Mouse (Mus musculus): Measurements from ENCODE around the gene Rfx1. TPM values are rescaled to one million over a fixed set of nuclear protein-coding genes. Genes with fewer than 3 reads are reported as not detected.

Rfx1 gene
- polyA plus RNA-seq (2014; fragmentation: Illumina TruSeq; extraction: RNeasy Lipid Tissue Mini Kit (QIAGEN cat#74804)): 0.68 TPM

GRCm38 (mm10) chr8:84066291-84066930 is at the start of gene Rfx1:
Gene Rfx1, plus strand, starts transcription at chr8:84066834.

GRCm38 (mm10) chr8:84021096-84021495 is 45.5 kb upstream of the Rfx1 start, which contains the start of gene Palm3:
Gene Palm3, plus strand, starts transcription at chr8:84021471.

GRCm38 (mm10) chr8:84042066-84042947 is 24.3 kb upstream of the Rfx1 start, which contains the start of gene Il27ra:
Gene Il27ra, minus strand, starts transcription at chr8:84042589.

GRCm38 (mm10) chr8:84044900-84045299 is 21.7 kb upstream of the Rfx1 start, which contains the start of gene Rln3:
Gene Rln3, minus strand, starts transcription at chr8:84045000.

GRCm38 (mm10) chr8:84065037-84065436 is 1.6 kb upstream of the Rfx1 start, which contains the start of gene Gm10643:
Gene Gm10643, minus strand, starts transcription at chr8:84065137.

GRCm38 (mm10) chr8:84104697-84105609 is 38.3 kb downstream of the Rfx1 start, which contains the start of gene Dcaf15:
Gene Dcaf15, minus strand, starts transcription at chr8:84104768.

GRCm38 (mm10) chr8:84125656-84126055 is 59.0 kb downstream of the Rfx1 start, which contains the start of gene Podnl1:
Gene Podnl1, plus strand, starts transcription at chr8:84125989.

Other genes with a start within 250 kb of the Rfx1 start
- gene Adgrl1, start 166.7 kb upstream of the Rfx1 start, polyA plus RNA-seq (2014; fragmentation: Illumina TruSeq; extraction: RNeasy Lipid Tissue Mini Kit (QIAGEN cat#74804)): 6.3 TPM
- gene Gm10644, start 111.6 kb upstream of the Rfx1 start, polyA plus RNA-seq (2014; fragmentation: Illumina TruSeq; extraction: RNeasy Lipid Tissue Mini Kit (QIAGEN cat#74804)): not detected
- 7.4 TPM for gene Asf1b, start 111.3 kb upstream of the Rfx1 start, polyA plus RNA-seq (2014; fragmentation: Illumina TruSeq; extraction: RNeasy Lipid Tissue Mini Kit (QIAGEN cat#74804))
- gene Prkaca, start 93.8 kb upstream of the Rfx1 start, polyA plus RNA-seq (2014; fragmentation: Illumina TruSeq; extraction: RNeasy Lipid Tissue Mini Kit (QIAGEN cat#74804)): 19.8 TPM
- gene Samd1, start 69.2 kb upstream of the Rfx1 start, polyA plus RNA-seq (2014; fragmentation: Illumina TruSeq; extraction: RNeasy Lipid Tissue Mini Kit (QIAGEN cat#74804)): 2.7 TPM
- not detected for gene 1700067K01Rik, start 65.3 kb upstream of the Rfx1 start, polyA plus RNA-seq (2014; fragmentation: Illumina TruSeq; extraction: RNeasy Lipid Tissue Mini Kit (QIAGEN cat#74804))
- gene 2210011C24Rik, start 54.7 kb upstream of the Rfx1 start, polyA plus RNA-seq (2014; fragmentation: Illumina TruSeq; extraction: RNeasy Lipid Tissue Mini Kit (QIAGEN cat#74804)): not detected
- 2.5 TPM for gene Palm3, start 45.4 kb upstream of the Rfx1 start, polyA plus RNA-seq (2014; fragmentation: Illumina TruSeq; extraction: RNeasy Lipid Tissue Mini Kit (QIAGEN cat#74804))
- gene Il27ra, start 24.2 kb upstream of the Rfx1 start, polyA plus RNA-seq (2014; fragmentation: Illumina TruSeq; extraction: RNeasy Lipid Tissue Mini Kit (QIAGEN cat#74804)): 0.14 TPM
- gene Rln3, start 21.8 kb upstream of the Rfx1 start, polyA plus RNA-seq (2014; fragmentation: Illumina TruSeq; extraction: RNeasy Lipid Tissue Mini Kit (QIAGEN cat#74804)): not detected
- gene Gm10643, start 1.7 kb upstream of the Rfx1 start, polyA plus RNA-seq (2014; fragmentation: Illumina TruSeq; extraction: RNeasy Lipid Tissue Mini Kit (QIAGEN cat#74804)): 3.0 TPM
- 2.8 TPM for gene Dcaf15, start 37.9 kb downstream of the Rfx1 start, polyA plus RNA-seq (2014; fragmentation: Illumina TruSeq; extraction: RNeasy Lipid Tissue Mini Kit (QIAGEN cat#74804))
- 0.14 TPM for gene Podnl1, start 59.2 kb downstream of the Rfx1 start, polyA plus RNA-seq (2014; fragmentation: Illumina TruSeq; extraction: RNeasy Lipid Tissue Mini Kit (QIAGEN cat#74804))
- 0.14 TPM for gene Cc2d1a, start 81.1 kb downstream of the Rfx1 start, polyA plus RNA-seq (2014; fragmentation: Illumina TruSeq; extraction: RNeasy Lipid Tissue Mini Kit (QIAGEN cat#74804))
- gene 4930432K21Rik, start 81.2 kb downstream of the Rfx1 start, polyA plus RNA-seq (2014; fragmentation: Illumina TruSeq; extraction: RNeasy Lipid Tissue Mini Kit (QIAGEN cat#74804)): not detected
- gene Nanos3, start 118.4 kb downstream of the Rfx1 start, polyA plus RNA-seq (2014; fragmentation: Illumina TruSeq; extraction: RNeasy Lipid Tissue Mini Kit (QIAGEN cat#74804)): not detected
- gene Zswim4, start 170.2 kb downstream of the Rfx1 start, polyA plus RNA-seq (2014; fragmentation: Illumina TruSeq; extraction: RNeasy Lipid Tissue Mini Kit (QIAGEN cat#74804)): not detected
- gene D8Ertd738e, start 182.9 kb downstream of the Rfx1 start, polyA plus RNA-seq (2014; fragmentation: Illumina TruSeq; extraction: RNeasy Lipid Tissue Mini Kit (QIAGEN cat#74804)): not detected
- gene Mri1, start 190.5 kb downstream of the Rfx1 start, polyA plus RNA-seq (2014; fragmentation: Illumina TruSeq; extraction: RNeasy Lipid Tissue Mini Kit (QIAGEN cat#74804)): 3.2 TPM
- gene Ccdc130, start 203.5 kb downstream of the Rfx1 start, polyA plus RNA-seq (2014; fragmentation: Illumina TruSeq; extraction: RNeasy Lipid Tissue Mini Kit (QIAGEN cat#74804)): 2.2 TPM

Measured in ovary, adult 10 weeks (tissue).